Mouse (Mus musculus) ES-E14 (cell line): ENCODE results near the gene Arl2. TPM values are rescaled to one million over a fixed set of nuclear protein-coding genes. Genes with fewer than 3 reads are reported as not detected.

Experiments
- DNase-seq: peaks from one replicate; pipeline ENCODE4 v3.0.0-alpha.2; 2013; ENCODE audit warnings: low read depth, low spot score
- H3K27ac ChIP-seq: 2 replicates; pipeline ENCODE4 v1.5.1; 2012; ENCODE audit warnings: low read depth, mild to moderate bottlenecking, low read length, moderate library complexity, mixed read lengths; ENCODE audit not compliant: poor library complexity, insufficient read depth, severe bottlenecking
- H3K36me3 ChIP-seq: 2 replicates; pipeline ENCODE4 v1.6.1; 2012; ENCODE audit warnings: mild to moderate bottlenecking, low read length, moderate library complexity, mixed read lengths; ENCODE audit not compliant: control insufficient read depth, poor library complexity, insufficient read depth, severe bottlenecking
- H3K4me1 ChIP-seq, 2 experiments: fragments of 150-350 bp in 1 of 2; sonication (generic) in 1 of 2; 2 replicates each; pipeline ENCODE4 v1.6.1; 2012; ENCODE audit warnings: low read length in 2 of 2, mild to moderate bottlenecking in 1 of 2, mixed read lengths in 1 of 2; ENCODE audit not compliant: control insufficient read depth in 2 of 2, insufficient read depth in 2 of 2, poor library complexity in 1 of 2
- H3K4me3 ChIP-seq, 2 experiments: fragments of 150-350 bp in 1 of 2; sonication (generic) in 1 of 2; 2 replicates each; pipeline ENCODE4 v1.5.1; 2012; ENCODE audit warnings: low read length in 2 of 2, low read depth in 1 of 2, mild to moderate bottlenecking in 1 of 2, mixed read lengths in 1 of 2; ENCODE audit not compliant: insufficient read depth in 1 of 2, poor library complexity in 1 of 2, severe bottlenecking in 1 of 2
- H3K9ac ChIP-seq: 2 replicates; pipeline ENCODE4 v1.6.1; 2012; ENCODE audit warnings: low read depth, mild to moderate bottlenecking, low read length, mixed read lengths; ENCODE audit not compliant: poor library complexity, insufficient read depth, severe bottlenecking
- H3K9me3 ChIP-seq: fragments of 150-350 bp; sonication (generic); 2 replicates; pipeline ENCODE4 v1.6.1; 2012; ENCODE audit warnings: low read depth, mild to moderate bottlenecking, low read length; ENCODE audit not compliant: control insufficient read depth, insufficient read depth
- CHD2 ChIP-seq: IDR thresholded peaks from 2 replicates; pipeline ENCODE4 v1.6.1; 2014; ENCODE audit warnings: mild to moderate bottlenecking, low read depth, low read length, inconsistent platforms
- HCFC1 ChIP-seq: IDR thresholded peaks from 2 replicates; pipeline ENCODE4 v1.6.1; 2012; ENCODE audit warnings: low read length, inconsistent platforms, borderline replicate concordance; ENCODE audit not compliant: insufficient read depth
- MAFK ChIP-seq: IDR thresholded peaks from 2 replicates; pipeline ENCODE4 v1.6.1; 2014; ENCODE audit warnings: mild to moderate bottlenecking, low read depth, low read length, inconsistent platforms; ENCODE audit not compliant: insufficient read depth
- ZC3H11A ChIP-seq: IDR thresholded peaks from 2 replicates; pipeline ENCODE4 v1.6.1; 2012; ENCODE audit warnings: low read depth, mild to moderate bottlenecking, inconsistent platforms, low read length, borderline replicate concordance
- ZNF384 ChIP-seq: IDR thresholded peaks from 2 replicates; pipeline ENCODE4 v1.6.1; 2012; ENCODE audit warnings: low read depth, low read length, inconsistent platforms
- in situ Hi-C, 2 experiments: fragments of 600-800 bp; cut with MboI; formaldehyde crosslinking; loops; one replicate each; pipeline ENCODE4 v1.15.1; 2025; ENCODE audit warnings: low sequenced_read_pairs in 2 of 2, inconsistent platforms in 1 of 2; ENCODE audit not compliant: unreplicated experiment in 2 of 2
- total RNA-seq: library from RNA; depleted of rRNA; stranded (reverse); fragments of 300-350 nt; gene quantifications from 2 replicates; pipeline ENCODE4 v1.2.3, GENCODE M21; 2012

Arl2 gene
- total RNA-seq, 1 experiment, result 43.8 TPM

GRCm38 (mm10) chr19:6104476-6104875 is 36.9 kb downstream of the Arl2 start:
- H3K36me3 ChIP-seq, result peaks cover 8% of the 10 kb centered on the region; the same call in 1 of the 2 replicates
- no peak for DNase-seq
- H3K27ac ChIP-seq, result no peak overlapping the region
- TF ChIP-seq ZNF384 (no peak), CHD2 (no peak), ZC3H11A (no peak), HCFC1 (no peak), MAFK (no peak)
- in situ Hi-C loops, result no loop called here
- H3K4me1 ChIP-seq, result peaks cover 0 to 15% of the 10 kb centered on the region in 2 experiments; a peak in 2 of 4 replicates
- H3K4me3 ChIP-seq, result no peak overlapping the region
- H3K9ac ChIP-seq, result no peak overlapping the region
- no peaks in the 10 kb centered on the region for H3K9me3 ChIP-seq

- Histone ChIP-seq H3K36me3 (peaks cover 20% of the 10 kb centered on the region), H3K4me3 (no peak overlapping the region), H3K4me1 (peaks cover 0 to 15% of the 10 kb centered on the region in 2 experiments; a peak in 2 of 4 replicates), H3K9me3 (no peaks in the 10 kb centered on the region), H3K27ac (no peak overlapping the region), H3K9ac (no peak overlapping the region)
- in situ Hi-C loops, result no loop called here
- no peak for TF ChIP-seq CHD2
- TF ChIP-seq HCFC1, result no peak
- no peak for TF ChIP-seq MAFK
- no peak for TF ChIP-seq ZNF384
- no peak for TF ChIP-seq ZC3H11A
- DNase-seq, result no peak
These were observed 39.0 kb downstream of the Arl2 start for GRCm38 (mm10) chr19:6102169-6102853.

- in situ Hi-C loops, result no loop called here
- TF ChIP-seq HCFC1, result no peak
- TF ChIP-seq MAFK, result no peak
- no peak for TF ChIP-seq CHD2
- no peak for TF ChIP-seq ZNF384
- no peak for TF ChIP-seq ZC3H11A
- peaks cover 20% of the 10 kb centered on the region for H3K36me3 ChIP-seq
- peaks cover 0 to 15% of the 10 kb centered on the region in 2 experiments; a peak in 2 of 4 replicates for H3K4me1 ChIP-seq
- H3K27ac ChIP-seq, result no peak overlapping the region
- no peaks in the 10 kb centered on the region for H3K9me3 ChIP-seq
- H3K9ac ChIP-seq, result no peak overlapping the region
- no peak overlapping the region for H3K4me3 ChIP-seq
- no peak for DNase-seq
These were observed 40.2 kb downstream of the Arl2 start for GRCm38 (mm10) chr19:6101186-6101585.

GRCm38 (mm10) chr19:6097847-6098246 is 43.5 kb downstream of the Arl2 start:
- no peak for TF ChIP-seq HCFC1
- TF ChIP-seq ZNF384, result no peak
- no peak for TF ChIP-seq MAFK
- TF ChIP-seq ZC3H11A, result no peak
- no peak for TF ChIP-seq CHD2
- peaks cover 41% of the 10 kb centered on the region for H3K36me3 ChIP-seq
- H3K9me3 ChIP-seq, result no peaks in the 10 kb centered on the region
- no peak overlapping the region for H3K4me3 ChIP-seq
- H3K9ac ChIP-seq, result no peak overlapping the region
- no peak for DNase-seq
- H3K4me1 ChIP-seq, result peaks cover 0 to 9% of the 10 kb centered on the region in 2 experiments; a peak in 2 of 4 replicates
- H3K27ac ChIP-seq, result no peak overlapping the region
- in situ Hi-C loops, result no loop called here
